Mouse (Mus musculus) adrenal gland, adult 18-20 months (tissue): ENCODE results near the gene Usb1. TPM values are rescaled to one million over a fixed set of nuclear protein-coding genes. Genes with fewer than 3 reads are reported as not detected.

ENCODE experiments used
- DNase-seq, 2 experiments: peaks; one replicate each; pipeline ENCODE4 v3.0.0; 2021 to 2022; ENCODE audit warnings: low spot score in 2 of 2
- long read RNA-seq, 2 experiments: library from polyadenylated mRNA; stranded (forward); transcript quantifications; one replicate each; pipeline ENCODE4 v2.0.0; 2021
- total RNA-seq, 2 experiments: library from RNA; stranded (reverse); gene quantifications; 1 replicate in 1 of 2; 2 replicates in 1 of 2; pipeline ENCODE4 v1.2.3; 2021

The Usb1 gene
- 10 to 100 TPM; 11.6 to 11.9 TPM for total RNA-seq
- long read RNA-seq, experiment 1, partial matches to known transcripts, result 0 of 6 reads
- long read RNA-seq, experiment 1, other reads (novel, unspliced or antisense), result 2 of 6 reads
- long read RNA-seq, experiment 2, transcript Usb1-201 (7 exons, 1,758 nt), result major isoform, 8 of 14 reads
- long read RNA-seq, experiment 2, partial matches to known transcripts, result 0 of 14 reads
- long read RNA-seq, experiment 2, other reads (novel, unspliced or antisense), result 6 of 14 reads

GRCm38 (mm10) chr8:95331720-95332436 is at the start of gene Usb1, which contains the start of gene Zfp319:
TSS of gene Usb1 (plus strand) at chr8:95332284.
TSS of gene Zfp319 (minus strand) at chr8:95331950.
- peak; percentile 96 to 99 for DNase-seq

- no peak for DNase-seq
Measured at GRCm38 (mm10) chr8:95289066-95289650, 42.9 kb upstream of the Usb1 start.

DNA sequence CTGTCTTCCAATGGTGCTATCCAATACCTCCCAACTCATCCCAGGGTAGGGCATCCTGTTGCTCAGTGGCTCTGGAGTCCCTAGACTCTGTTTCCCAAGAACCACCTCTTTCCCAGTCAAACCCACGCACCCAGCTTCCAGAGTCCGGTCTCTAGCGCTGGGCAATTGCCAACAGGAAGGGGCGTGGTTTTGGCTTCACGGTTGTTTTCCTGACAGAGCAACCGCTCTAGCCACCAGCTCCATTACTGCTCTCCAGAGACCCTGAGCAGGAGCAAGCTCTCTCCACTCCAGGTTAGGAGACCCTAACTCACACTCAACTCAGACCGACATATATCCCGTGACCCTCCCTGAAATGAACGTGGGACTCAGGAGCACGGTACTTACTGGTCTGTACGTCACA is 38.9 kb upstream of the Usb1 start:
- DNase-seq, result peak; percentile 65 to 76

GRCm38 (mm10) chr8:95293891-95294290 is 38.2 kb upstream of the Usb1 start:
- DNase-seq, result no peak

GRCm38 (mm10) chr8:95302410-95302809 is 29.7 kb upstream of the Usb1 start:
- DNase-seq, result no peak

- no peak for DNase-seq
Measured at GRCm38 (mm10) chr8:95305526-95305925, 26.6 kb upstream of the Usb1 start.

GRCm38 (mm10) chr8:95306431-95306830 is 25.7 kb upstream of the Usb1 start, which contains the start of gene Cngb1:
TSS of gene Cngb1 (minus strand) at chr8:95306585.
- DNase-seq, result no peak

DNA sequence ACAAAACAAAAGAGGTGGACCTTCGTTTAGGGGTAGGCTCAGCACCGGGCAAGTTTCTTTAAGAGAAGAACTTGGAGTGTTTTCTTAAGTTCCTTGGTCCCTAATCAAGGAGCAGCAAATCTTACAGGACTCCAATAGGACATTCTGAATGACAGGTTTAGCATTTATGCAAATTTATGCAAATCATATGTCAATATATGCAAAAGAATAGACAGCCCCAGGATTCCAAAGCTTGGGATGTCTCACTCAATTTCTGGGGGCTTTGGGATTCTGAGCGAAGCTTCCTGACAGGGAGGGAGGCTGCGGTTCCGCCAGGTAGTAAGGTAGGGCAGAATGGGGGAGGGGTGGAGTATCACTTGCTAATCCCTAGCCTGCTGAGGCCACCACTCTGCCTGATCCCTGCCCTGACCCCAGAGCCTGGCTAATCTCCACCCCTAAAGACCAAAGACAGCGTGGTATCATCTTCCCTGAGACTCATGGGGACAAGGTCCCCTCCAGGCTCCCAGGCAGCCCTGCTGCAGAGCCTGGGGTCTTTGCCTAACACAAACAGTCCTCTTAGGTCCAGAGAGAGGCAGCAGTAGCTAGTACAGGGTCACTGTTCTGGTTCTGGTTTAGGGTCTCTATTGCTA is 21.6 kb upstream of the Usb1 start, which contains the start of gene Tepp:
Gene Tepp (plus strand): TSS at position 225 of the 629 bp plus-strand sequence.
- no peak for DNase-seq

GRCm38 (mm10) chr8:95312836-95313235 is 19.2 kb upstream of the Usb1 start:
- peak; percentile 52 to 53 for DNase-seq

GRCm38 (mm10) chr8:95313857-95314256 is 18.2 kb upstream of the Usb1 start:
- DNase-seq, result no peak

- no peak for DNase-seq
Measured at GRCm38 (mm10) chr8:95314707-95315106, 17.4 kb upstream of the Usb1 start.

DNA sequence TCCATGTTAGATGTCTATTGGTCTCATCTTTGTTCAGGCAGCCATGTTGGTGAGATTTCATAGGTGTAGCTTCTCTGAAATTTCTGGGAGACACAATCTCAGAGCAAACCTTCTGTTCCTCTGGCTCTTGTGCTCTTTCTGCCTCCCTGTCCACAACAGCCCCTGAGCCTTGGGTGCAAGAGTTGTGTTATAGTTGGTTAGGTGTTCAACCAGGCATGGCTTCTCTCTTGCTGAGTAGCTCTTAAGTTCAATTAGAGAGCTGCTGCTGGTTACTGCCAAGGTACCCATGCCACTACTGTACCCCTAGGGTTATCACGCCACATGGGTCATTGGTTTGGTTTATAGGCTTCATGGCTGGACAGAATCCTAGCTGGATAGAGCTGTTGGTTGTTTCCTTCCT is 16.7 kb upstream of the Usb1 start:
- no peak for DNase-seq

DNA sequence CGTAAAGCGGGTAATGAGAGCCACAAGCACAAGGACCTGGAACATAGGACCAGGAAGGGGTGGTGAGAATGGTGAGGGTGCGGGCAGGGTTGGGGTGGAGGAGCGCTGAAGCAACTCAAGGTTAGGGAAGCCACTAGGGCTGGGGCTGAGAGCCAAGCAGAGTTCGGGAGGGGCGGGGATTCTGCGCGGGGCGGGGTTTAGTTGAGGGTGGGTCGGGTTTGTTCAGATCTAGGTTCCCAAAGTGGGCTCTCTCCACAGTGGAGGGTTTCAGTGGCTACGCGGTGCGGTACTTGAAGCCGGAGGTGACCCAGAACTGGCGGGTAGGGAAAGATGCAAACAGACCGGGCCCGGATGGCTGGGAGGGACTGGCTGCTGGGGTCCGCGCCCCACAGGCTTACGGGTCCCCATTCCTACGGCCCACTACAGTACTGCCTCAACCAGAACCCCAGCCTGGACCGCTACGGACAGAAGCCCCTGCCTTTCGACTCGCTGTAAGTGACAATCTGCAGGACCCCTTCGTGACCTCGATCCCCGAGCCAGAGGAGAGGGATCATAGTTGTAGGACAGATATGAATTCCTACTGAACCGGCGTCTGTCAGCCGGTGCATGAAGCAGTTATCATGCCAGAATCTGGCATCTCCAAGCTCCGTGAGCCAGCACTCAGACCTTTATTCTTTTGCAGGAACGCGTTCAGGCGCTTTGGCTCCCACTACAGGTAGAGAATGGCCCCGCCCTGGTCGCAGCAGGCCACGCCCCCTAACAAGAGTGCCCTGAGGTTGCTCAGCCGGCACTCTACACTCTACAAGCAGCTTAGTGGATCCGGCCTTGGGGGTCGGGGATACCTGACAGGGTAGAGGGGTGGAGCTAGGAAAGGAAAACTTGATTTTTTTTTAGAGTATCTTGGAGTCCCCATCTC is 11.6 kb upstream of the Usb1 start:
- peak; percentile 53 to 58 for DNase-seq

GRCm38 (mm10) chr8:95323201-95323600 is 8.9 kb upstream of the Usb1 start:
- no peak for DNase-seq

DNA sequence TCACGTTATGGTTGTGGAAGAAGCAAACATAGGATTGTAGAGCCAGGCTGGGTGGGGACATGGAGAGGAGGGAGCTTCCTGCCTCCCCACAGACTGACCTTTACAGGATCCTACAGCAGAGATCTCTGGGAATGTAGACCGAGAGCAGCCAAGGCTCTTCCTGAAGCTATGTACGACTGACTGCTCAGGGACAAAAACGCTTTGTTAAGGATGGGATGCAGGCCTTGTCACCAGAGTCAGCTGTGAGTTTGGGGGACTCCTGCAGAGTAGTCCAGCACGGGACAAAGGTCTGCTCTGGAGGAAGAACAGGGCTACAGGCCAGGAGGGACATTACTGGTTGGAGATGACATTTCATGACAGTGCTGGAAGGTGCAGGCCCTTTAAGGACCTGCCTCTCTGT is 7.4 kb upstream of the Usb1 start:
- no peak for DNase-seq

- no peak for DNase-seq
Measured at GRCm38 (mm10) chr8:95326822-95327221, 5.3 kb upstream of the Usb1 start.

DNA sequence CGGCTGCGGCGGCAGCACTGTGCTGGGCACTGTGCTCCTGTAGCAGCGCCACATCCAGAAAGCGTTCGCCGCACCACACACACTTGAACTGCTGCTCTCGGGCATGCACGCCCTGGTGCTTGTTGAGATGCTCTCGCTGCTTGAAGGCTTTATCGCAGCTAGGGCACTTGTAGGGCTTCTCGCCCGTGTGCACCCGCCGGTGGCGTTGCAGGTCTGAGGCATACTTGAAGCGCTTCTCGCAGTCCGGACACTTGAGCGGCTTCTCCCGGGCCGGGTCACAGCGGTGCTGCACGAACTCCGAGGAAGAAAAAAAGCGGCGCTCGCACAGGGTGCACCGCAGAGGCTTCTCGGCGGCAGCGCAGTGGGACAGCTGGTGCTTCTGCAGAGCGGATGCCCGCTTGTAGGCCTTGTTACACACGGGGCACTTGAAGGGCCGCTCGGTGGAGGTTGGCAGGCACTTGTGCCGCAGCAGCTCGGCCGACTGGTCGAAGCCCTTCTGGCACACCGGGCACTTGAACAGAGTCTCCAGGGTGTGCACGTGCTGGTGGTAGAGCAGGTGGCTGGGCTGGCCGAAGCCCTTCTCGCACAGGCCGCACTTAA is 4.1 kb upstream of the Usb1 start:
- no peak for DNase-seq

- no peak for DNase-seq
Measured at GRCm38 (mm10) chr8:95330367-95330766, 1.7 kb upstream of the Usb1 start.

GRCm38 (mm10) chr8:95331156-95331719 is 846 bp upstream of the Usb1 start:
- DNase-seq, result no peak
